Mouse (Mus musculus): Measurements from ENCODE around the gene Galnt14.

- TF ChIP-seq CTCF (conservative IDR thresholded peaks at IDR 0.05; ENCODE audit: low read length), result no peak
- no peak for TF ChIP-seq POU5F1 (IDR thresholded peaks at IDR 0.05; ENCODE audit: borderline replicate concordance, low read length)
Observed at GRCm38 (mm10) chr17:73487380-73487779, 222.9 kb downstream of the Galnt14 start.

All from E14TG2a.4 (cell line).